Mouse (Mus musculus) layer of hippocampus, adult 11-12 months (tissue): ENCODE results near the gene Ahsa1.
"Not testable (repeated sequence)": the region's sequence is repeated elsewhere in the genome, so short reads cannot be mapped to it uniquely, and the experiment has no call there.

Experiments used
- DNase-seq: peaks from one replicate; pipeline ENCODE4 v3.0.0; 2022; ENCODE audit warnings: low spot score

The Ahsa1 gene

GRCm38 (mm10) chr12:87281766-87282165 is 15.5 kb downstream of the Ahsa1 start:
- DNase-seq = no peak

DNA sequence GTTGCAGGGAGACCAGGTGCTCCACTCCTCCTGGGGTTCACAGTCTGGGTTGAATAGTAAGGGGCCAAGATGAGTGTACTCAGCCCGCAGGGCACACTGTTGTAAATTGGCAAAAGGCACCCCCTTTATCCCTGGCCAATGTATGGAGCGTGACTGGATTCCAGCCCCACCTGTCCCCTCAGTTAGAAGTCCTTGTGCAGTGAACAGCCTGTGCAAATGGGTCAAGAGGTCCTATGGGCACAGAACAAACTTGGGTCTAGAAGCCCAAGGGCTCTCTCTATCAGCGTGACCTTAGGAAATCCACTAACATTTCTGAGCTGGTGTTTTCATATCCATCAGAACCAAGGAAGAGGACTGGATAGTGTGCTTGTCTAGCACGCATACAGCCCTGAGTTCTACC is 16.5 kb downstream of the Ahsa1 start:
- no peak for DNase-seq

DNA sequence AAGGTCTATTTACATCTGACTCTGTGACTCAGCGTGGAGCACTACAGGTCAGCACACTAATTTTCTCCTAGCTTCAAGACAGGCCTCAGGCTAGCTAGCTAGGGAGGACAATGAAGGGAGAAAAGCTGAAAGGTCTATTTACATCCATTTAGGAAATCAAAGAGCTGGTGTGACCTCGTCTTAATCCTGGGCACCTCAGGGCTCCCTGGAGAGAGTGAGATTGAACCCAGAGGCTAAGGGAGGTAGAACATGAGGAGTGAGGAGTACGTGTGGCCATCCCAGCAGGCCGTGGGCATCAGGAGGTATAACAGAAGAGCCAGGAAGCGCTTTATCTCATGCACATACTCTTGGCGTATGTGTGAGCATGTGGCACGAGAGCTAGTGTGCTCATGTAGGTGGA is 17.4 kb downstream of the Ahsa1 start:
- DNase-seq = no peak

GRCm38 (mm10) chr12:87284268-87284667 is 18.0 kb downstream of the Ahsa1 start:
- DNase-seq = no peak

DNA sequence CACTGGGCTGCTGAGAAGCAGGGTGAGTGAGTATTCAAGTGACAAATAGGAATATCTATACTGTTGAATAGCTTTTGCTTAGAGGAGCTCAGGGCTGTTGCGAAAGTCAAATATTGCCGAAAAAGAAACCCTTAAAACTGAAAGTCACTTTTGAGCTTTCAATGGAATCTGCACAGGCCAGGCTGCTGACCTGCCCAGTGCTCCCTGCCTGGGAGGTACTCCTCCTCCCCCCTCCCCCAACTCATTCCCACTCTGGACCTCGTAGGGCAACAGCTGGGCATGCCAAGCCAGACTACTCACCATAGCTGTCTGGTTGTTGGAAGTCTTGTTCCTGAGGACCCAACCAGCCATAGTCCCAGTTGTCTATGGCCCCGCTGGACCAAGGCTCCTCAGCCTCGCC is 18.4 kb downstream of the Ahsa1 start:
- DNase-seq = no peak

DNA sequence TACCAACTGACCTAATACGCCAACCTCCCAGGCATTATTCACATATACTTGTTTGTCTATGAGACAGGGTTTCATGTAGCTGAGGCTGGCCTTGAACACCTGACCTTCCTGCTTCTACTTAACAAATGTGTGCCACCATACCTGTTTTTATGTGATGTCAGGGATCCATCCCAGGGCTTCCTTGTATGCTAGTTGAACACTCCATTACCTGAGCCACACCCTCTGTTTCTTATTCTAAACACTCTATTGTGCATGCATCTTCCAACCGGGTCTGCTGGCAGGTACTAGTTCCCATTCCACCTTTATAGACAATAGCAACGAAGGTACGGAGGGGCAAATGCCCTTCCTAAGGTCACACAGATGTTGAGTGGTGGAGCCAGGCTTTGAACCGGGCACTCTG is 22.8 kb downstream of the Ahsa1 start:
- DNase-seq = no peak

DNA sequence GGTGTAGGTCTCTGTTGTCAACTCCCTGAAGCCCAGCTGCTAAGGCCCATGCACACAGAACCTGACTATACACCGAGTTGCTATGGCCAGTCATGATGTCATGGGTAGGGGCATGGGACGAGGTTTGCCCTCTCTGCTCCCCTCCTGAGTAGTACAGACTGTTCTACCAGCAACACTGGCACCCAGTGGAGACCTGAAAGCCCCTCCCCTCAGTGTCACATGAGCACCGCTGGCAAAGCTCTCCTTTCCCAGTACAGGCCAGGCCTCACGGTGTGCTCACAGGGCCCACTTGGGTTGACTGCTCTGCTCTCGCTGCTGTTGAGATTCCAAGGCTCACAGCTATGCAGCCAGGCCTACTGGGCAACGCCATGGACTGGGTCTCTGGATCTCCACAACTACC is 27.7 kb downstream of the Ahsa1 start:
- no peak for DNase-seq

DNA sequence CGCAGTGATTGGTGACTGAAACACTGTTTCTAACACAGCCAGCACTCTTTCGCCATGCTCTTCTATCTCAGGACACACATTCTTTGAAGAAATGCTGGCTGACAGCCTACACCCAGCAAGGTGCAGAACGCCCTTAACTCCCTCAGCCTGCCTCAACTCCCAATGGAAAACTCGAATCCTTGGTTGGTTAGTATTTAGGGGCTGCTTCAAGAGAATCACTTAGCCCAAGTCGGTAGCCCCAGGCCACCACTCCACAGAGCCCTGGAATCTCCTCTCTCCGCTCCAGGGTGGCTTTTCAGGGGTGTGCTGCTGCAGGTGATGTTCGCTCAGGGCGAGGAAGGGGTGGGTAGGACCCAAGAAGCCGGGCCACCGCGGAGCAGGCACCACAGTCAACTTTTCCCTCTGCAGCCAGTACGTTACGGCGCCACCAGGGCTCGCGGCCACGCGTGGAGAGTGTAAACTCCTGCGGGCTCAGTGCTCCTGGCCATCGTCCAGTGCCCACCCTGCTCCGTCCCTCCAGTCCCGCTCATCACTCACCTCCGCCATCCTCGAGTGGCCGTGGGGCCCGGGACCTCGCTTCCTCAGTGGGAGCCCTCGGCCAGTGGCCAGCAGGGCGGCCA is 32.9 kb downstream of the Ahsa1 start:
- DNase-seq = no peak

DNA sequence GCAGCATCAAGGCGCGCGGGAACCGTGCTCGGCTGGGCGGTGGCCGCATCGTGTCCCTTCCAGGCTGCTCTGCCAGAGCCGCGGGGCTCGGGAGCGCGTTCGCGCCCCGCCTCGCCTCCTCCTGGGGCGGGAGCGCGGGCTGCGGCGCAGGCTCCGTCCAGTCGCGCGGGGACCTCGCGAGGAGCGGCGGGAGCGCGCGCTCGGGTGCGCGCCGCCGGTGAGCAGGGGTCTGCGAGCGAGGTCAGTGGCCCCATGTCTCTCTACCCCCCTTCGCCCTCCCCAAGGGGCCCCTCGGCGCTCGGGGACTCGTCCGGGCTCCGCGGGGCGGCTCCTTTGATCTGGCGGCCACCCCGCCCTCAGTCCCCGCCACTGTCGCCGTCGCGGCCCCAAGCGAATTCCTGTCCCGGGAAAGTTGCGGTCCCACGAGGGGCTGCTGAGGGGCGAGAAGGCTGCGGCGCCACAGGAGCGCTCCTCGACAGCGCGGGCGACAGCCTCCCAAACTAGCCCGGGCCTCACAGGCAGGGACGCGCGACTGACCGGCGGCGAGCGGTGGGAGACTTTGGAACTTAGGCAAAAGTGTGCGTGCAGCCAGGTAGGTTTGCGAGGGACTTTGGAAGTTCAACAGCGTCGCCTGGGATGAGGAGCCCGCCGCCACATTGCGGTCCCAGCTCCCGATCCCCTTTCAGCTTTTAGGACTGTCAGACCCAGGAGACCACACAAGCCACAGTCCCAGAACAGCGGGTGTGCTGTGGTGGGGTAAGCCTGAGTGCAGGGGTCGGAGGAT is 33.6 kb downstream of the Ahsa1 start, which contains the start of gene Ism2:
TSS of gene Ism2 (minus strand) at position 49 of the 784 bp plus-strand sequence.
- no peak for DNase-seq

DNA sequence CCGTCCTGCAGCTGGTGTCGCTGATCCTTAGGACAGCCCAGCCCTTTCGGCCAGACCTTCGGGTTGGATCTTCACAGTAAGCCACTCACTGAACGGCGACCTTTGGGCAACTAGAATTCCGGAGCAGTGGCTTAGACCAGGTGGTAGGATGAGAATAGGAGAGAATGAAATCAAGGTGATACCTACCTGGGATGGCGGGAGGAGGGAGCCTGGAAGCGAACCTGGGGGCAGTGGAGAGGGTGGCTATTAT is 34.1 kb downstream of the Ahsa1 start:
- DNase-seq = no peak

DNA sequence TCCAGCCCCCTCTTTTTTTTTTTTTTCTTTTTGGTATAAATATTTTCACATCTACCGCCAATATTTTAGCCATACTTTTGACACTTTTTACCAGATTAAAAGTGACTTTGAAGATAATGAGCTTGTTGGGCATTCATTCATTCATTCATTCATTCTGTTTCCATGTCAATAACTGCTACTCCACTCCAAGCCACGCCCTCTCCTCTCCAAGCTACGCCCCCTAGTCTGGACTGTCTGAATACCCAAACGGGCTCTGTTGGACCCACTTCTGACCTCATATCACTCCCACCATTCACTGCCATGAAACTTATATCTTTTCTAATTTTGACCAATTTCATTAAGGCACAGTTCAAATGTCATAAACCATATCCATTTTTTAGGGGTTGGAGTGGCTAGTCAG is 34.9 kb downstream of the Ahsa1 start:
- DNase-seq = no peak

- no peak for DNase-seq
Observed at GRCm38 (mm10) chr12:87305767-87306583, 39.7 kb downstream of the Ahsa1 start.

DNA sequence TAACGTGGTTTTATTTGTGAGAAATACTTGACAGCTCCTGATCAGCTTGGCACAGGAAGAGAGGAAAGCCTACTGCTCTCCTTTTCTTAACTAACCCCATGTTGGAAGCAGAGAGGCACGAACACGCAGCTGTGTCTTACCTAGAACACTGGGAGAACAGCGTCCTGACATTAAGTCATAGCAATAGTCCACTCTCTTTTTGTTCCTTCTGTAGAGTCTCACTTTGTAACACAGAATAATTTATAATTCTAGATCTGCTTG is 40.2 kb downstream of the Ahsa1 start:
- DNase-seq = not testable (repeated sequence)

- no peak for DNase-seq
Observed at GRCm38 (mm10) chr12:87313098-87313497, 46.8 kb downstream of the Ahsa1 start.

GRCm38 (mm10) chr12:87317951-87318350 is 51.7 kb downstream of the Ahsa1 start:
- DNase-seq = no peak

GRCm38 (mm10) chr12:87319229-87319628 is 53.0 kb downstream of the Ahsa1 start:
- DNase-seq = no peak
